Mouse (Mus musculus): ENCODE data around the gene Rpn2.

The Rpn2 gene

DNA sequence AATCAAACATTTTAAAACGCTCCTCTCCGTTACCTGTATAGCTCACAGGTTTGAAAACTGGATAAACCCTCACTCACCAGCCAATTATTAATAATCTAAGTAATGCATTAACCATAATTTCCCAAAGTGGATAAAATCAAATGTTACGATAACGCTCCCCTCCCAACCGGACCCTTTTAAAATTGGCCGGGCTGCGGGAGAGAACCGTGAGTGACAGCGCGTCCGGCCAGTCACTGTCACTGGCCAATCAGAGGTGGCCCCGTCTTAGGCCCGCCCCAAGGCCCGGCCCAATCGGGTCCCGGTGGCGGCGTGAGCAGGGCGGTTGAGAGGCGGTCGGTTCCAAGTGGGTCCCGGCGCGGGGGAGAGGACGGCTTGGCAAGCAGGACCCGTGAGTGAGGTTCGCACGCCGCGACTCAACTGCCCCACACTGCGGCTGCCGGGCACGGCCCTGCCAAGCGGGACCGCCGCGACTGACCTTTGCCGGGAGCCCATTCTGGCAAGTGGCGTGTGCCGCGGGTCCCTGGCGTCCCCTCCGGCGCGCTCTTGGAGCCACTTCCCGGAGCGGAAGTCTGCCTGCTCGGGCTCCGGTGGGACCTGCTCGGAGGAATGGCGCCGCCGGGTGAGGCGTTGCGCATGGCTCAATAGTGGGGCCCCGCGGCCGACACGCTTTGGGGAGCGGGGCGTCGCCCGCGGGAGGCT is at the start of gene Rpn2:
Gene Rpn2, plus strand, starts transcription at position 301 of the 699 bp plus-strand sequence.
- DNase-seq (ENCODE audit: low read depth): peak; percentile 94

DNA sequence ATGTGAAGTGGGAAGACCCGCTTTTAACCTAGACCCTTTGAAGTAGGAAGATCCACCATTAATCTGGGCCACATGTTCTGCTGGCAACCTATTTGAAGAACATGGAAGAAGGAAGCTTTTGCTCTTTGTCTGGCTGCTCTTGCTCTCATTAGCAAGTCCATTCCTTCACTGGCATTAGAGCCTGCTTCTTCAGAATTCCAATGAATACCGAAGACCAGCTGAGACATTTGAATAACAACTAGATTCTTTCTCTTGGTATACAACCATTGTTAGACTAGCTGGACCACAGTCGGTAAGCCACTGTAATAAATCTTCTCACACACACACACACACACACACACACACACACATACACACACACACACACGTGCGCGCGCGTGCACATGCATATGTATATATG is 42.9 kb upstream of the Rpn2 start:
- DNase-seq (ENCODE audit: low read depth): no peak

DNA sequence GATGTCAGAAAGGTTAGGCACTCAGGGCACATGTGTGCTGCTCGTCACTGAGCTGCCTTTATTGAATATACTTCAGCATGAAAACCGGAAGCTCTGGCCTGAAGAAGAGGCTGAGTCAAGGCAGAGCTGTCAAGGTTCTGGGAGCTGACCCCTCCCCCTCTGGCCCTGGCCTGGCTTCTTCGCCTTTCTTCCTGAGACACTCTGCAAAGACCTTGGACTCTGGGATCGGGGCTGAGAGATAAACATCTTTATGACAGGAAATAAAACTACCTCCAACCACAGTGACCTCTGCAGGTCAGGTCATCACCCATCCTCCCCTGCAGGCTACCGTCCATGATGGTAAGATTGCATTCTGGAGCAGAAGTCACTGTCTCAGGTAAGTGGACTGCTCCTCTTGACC is 33.8 kb upstream of the Rpn2 start:
- DNase-seq (ENCODE audit: low read depth): peak; percentile 29

DNA sequence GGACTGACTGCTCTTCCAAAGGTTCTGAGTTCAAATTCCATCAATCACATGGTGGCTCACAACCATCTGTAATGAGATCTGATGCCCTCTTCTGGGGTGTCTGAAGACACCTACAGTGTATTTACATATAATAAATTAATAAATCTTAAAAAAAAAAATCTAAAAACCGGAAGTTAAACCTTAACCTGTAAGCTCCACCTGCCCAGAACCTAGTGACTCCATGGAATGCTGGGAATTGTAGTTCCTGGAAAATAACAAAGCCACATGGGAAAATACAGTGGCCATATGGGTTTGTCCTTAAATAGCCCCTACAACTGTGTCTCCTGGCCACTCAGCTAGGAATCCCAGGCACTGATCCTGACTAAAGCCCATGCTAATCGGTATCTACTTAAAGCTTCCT is 33.2 kb upstream of the Rpn2 start:
- no peak for DNase-seq (ENCODE audit: low read depth)

DNA sequence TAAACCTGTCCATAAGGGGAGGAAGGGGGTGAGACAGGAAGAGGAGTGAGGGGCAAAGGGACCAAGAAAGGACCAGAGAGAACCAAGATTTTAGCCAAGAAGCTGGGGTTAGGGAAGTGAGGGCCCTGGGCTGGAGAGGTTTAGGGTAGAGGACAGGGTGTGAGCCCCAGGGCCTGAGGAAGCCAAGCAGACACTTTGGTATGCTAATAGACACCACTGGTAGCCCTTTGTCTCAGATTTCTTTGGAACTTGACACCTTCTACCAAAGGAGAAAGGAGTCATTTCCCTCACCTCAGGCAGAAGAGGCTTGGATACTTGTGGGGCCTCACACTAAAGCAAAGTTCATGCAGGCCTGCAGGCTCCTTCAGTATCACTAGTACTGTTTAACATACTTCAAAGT is 30.7 kb upstream of the Rpn2 start:
- no peak for DNase-seq (ENCODE audit: low read depth)

DNA sequence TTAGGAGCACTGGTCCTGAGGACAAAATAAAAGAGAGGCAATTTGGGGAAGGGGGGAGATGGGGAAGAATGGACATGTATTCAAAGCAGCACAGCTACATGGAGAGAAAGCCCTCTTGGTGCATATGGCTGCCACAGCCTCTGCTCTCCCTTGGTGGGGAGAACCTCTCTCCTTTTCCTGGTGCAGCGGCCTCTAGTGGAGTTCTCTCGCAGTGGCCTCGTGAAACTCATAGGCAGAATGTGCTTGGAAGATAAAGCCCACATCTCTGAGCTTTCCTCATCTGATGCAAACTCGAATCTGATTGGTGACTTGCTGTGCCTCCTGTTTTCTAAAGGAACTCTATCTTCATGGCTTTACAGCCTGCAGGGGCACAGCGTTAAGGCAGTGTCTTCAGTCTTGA is 19.1 kb upstream of the Rpn2 start:
- peak; percentile 68 for DNase-seq (ENCODE audit: low read depth)

DNA sequence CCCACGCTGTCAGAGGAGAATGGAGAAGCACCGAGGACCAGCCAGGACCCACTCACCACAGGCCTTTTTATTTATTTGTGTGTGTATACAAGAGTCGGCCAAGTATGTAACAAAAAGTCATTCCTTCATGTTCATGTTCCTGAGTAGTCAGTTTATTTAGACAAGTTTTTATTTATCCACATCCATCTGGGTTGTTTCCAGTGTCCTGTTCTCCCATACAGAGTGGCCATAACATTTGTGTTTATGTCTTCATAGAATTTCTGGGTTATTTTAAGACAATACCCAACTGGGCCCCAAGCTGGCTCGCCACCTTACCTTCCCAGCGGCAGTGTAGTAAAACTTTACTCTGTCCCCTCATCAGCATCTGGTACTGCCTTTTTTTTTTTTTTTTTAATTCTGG is 16.9 kb upstream of the Rpn2 start:
- no peak for DNase-seq (ENCODE audit: low read depth)

DNA sequence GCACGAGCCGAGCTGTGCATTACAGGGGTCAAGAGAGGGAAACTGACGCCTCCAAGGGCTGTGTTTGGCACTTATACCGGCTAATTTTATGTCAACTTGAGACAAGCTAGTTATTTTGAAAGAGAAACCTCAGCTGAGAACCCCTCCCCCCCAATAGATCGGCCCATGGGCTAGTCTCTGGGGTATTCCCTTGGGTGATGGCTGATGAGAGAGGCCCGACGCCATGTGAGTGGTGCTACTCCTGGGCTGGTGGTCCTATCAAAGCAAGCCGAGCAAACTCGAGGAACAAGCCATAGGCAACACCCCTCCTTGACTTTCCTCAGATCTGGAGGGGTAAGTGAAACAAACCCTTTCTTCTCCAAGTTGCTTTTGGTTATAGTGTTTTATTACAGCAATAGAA is 16.3 kb upstream of the Rpn2 start:
- DNase-seq (ENCODE audit: low read depth): no peak

DNA sequence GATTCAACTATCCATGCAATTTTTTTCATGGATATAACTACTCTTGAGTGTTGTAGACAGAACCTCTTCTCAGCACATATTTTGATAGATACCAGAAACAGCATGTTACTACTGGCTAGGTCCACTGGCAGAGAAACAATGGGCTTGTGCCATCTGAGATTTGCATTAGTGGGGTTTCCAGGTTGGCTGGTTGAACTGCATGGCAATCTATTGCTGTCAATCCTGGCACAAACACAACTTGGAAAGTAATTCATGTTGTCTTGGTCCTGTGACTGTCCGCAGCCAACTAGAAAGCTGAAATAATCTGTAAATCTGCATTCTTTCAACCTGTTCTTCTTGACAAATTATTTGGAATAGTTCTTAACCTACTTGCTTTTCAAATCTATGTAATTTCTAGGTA is 15.7 kb upstream of the Rpn2 start:
- no peak for DNase-seq (ENCODE audit: low read depth)

DNA sequence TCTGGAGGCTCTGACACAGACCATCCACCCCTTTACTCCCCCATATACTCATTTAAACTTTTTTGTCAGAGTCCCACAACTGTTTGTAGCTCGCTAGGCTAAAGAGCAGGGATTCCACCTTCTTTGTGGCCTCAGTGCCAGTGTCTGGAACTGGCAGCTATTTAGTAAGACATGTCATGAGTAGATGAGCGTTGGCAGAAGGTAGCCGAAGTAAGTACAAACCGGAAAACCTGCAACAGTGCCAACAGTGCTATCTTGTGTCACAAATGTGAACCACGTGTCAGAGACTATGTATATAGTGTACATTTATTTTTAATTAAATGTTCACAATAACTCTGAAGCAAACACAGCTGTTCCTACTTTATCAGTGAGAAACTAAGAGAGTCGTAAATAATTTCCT is 15.0 kb upstream of the Rpn2 start:
- no peak for DNase-seq (ENCODE audit: low read depth)

DNA sequence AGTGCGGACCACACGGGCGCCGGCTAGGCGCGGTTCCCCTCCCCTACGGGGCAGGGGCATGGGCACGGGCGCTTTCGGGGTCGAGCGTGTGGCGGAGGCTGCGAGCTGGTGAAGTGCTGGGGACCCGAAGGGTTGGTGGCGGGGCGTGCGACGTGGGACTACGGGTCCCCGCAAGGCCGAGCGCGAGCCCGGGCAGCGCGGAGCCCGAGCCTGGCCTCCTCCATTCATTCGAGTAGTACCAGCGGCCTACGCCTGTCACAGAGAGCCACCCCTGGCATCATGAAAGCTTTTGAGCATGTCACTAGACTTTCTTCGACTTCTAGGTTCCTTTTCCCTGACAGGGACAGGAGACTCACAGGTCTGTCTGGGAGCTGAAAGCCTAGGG is 591 bp downstream of the Rpn2 start, which contains the start of gene Mroh8:
Gene Mroh8, minus strand, starts transcription at position 134 of the 385 bp plus-strand sequence.
- DNase-seq (ENCODE audit: low read depth): peak; percentile 67

DNA sequence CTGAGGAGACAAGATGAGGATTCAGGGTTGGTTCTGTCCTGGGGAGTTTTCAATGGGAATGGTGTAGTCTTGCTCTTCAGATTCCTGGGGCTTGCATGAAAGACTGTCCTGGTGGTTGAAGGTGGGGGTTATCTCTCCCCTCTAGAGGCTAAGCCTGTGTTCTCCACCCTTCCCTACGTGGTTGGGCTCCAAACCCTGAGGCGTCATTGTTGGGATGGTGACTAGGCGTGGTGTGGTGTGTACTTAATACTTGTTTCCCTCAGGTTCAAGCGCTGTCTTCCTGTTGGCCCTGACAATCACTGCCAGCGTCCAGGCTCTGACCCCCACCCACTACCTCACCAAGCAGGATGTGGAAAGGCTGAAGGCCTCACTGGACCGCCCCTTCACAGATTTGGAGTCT is 4.5 kb downstream of the Rpn2 start:
- no peak for DNase-seq (ENCODE audit: low read depth)

DNA sequence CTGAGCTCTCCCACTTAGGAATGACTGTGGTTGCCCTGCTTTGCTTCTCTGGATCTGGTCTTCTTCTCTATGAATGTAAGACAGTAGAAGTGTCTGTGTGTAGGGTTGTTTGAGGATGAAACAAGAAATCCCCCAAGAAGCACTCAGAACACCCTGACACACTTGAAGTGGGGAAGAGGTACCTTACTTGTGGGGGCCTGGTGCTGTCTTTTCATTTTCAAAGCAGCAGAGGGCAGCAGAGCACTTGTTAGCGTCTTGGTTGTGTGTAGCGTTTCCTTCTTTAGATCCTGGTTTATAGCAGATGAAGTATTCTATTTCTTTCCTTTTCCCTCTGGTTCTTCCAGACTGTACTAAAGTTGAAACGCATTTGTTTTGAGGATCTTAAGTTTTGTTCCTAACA is 8.7 kb downstream of the Rpn2 start:
- peak; percentile 67 for DNase-seq (ENCODE audit: low read depth)

DNA sequence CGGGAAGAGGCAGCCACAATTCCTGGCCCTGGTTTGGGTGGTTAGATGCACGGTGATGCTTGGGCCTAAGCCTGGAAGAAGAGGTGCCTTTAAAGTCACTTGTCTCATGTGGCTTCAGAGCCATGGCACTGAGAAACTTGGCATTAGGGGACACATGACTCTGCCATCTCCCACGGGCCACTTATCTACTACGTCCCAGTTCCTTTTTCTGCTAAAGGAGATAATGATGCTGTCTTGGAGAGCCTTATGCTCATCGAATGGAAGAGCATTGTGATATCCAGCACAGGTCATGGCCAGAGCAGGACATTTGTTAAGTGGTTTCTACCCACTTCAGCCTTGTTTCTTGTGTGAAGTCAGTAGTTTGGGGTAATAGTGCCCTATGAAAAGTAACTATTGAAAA is 10.2 kb downstream of the Rpn2 start:
- DNase-seq (ENCODE audit: low read depth): no peak

DNA sequence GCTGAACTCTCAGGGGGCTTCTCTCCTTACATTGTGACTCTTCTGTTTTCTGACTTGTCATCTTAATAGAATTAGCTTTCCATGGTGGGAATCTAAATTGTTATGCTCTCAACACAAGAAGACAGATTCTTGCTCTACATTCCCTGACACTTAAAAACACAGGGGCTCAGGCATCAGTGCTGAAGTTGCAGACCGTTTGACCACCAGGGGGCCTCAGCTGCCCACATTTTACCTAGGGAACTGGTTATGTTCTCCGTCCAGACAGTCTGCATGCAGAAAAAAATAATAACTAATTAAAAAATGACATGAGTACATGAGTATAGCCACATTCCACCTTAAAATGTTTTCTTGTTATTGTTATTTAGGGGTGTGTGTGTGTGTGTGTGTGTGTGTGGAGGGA is 13.3 kb downstream of the Rpn2 start:
- peak; percentile 67 for DNase-seq (ENCODE audit: low read depth)

DNA sequence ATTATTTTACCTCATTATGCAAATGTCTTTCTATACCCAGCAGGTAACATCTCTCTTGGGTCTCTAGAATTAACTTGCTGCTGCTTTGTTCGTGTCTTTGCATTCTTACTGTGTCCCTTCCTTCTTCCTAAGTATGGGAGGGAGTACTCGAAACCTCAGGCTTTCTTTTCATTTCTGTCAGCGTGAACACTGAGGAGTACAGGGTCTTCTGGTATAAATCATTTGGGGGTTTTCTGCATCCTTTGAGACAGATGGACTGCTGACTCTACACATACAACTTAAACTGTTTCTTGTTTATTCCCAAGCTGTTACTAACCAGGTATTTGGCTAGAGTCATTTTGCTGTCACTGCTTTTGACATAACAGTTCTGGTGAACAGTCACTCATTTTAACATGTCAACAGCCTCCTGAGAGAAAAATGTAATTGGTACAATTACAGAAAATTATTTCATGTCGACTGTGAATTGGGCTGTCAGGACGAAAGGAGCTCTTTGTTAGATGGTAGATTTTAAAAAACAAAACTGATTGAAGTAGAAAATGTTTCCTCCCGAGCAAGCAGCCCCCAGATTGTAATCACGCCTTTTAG is 17.4 kb downstream of the Rpn2 start:
- no peak for DNase-seq (ENCODE audit: low read depth)

DNA sequence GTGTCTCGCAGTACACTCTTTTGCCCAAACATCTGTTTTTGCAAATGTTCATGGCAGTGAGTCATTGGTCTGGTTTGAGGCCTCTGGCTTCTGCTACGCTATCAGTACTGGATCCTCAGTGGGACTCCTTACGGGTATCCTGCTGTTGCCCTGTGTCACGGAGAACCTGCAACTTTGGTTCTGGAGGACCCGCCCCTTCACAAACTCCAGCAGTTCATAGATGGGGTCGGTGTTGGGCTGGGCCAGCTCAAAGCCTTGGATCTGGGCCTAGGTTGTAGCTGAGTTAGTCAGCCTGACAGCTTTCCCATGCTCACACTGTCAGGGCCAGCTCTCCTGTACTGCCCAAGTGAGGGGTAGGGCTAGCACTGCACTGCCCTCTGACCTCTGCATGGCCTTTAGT is 21.2 kb downstream of the Rpn2 start:
- no peak for DNase-seq (ENCODE audit: low read depth)

DNA sequence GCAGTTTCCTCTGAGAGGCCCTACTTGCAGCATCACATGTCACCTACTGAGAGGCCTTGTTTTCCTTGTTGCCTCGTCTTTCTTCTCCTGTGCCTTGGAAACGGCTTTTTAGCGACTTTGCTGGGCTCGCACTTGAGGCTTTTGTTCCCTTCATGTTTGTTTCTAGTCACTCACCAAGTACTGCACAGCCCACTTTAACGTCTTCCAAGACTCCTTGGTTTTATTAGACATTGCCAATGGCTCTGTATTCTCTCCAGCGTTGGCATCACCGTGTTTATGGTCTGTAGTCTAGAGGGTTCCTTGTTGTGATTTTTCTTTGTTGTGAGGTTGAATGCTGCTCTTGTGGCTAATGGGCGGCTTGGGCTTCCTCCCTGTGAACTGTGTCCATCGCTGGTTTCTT is 24.3 kb downstream of the Rpn2 start:
- no peak for DNase-seq (ENCODE audit: low read depth)

DNA sequence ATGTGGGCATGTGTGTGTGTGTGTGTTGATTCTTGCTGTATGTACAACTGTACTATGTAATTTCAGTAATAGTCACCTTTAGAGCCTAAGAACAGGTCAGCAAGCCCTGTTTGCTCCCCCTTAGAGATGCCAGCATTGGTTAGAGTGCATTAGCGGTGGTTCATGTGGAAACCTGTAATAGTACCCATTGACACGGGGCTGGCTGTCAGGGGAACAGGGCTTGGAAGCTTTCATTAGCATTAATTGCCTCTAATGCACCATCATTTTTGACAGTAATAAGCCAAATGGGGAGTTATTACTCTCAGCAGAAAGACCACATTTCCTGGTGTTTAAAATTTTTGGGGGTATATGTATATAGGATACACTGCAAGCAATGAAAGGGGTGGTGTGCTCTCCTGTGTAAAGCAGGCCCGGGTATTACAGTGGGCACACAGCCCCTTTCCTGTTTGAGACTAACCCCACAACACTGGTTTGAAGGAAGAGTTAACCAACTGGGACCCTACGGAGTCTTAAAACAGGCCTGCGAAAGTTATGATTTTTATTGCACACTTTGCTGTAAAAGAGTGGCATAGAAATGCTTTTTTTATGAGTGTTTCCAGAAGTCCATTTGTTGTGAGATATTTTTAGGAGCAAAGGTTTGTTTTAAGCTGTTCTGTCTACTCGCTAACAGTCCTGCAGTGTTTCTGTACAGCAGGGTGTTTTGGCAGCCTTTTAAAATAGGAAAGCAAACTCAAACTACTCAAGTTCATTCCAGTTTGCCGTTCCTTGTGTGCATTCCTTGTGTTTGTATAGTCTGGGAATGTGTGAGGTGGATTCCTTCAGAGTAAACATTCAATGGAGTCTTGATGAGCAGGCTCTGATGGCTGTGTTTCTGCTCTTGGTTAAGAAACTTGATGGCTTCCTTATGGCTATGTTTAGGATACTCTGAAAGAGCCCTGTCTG is 27.5 kb downstream of the Rpn2 start:
- DNase-seq (ENCODE audit: low read depth): no peak

DNA sequence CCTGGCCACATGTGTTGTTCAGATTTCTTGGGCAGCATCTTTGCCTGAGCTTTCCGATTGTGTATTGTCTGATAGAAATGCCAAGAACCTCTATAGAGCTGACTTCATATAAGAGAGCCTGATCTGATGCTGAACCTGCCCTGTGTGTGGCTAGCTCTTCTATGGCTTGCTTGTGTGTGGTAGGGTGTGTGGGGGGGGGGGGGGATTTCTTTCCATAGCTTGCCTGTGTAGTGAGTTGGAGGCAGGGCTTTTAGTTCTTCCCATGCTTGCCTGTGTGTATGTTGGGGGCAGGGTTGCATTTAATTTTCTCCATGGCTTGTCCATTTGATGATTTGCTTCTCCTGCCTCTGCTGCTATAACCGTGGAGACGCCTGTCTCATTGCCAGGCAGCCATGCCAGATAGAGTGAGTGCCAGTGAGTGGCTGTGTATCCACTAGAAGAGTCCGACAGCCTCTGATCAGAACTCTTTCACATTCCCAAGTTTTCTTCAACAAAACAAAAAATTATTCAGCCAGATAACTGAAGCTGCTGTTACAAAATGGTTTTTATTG is 29.0 kb downstream of the Rpn2 start:
- DNase-seq (ENCODE audit: low read depth): no peak

DNA sequence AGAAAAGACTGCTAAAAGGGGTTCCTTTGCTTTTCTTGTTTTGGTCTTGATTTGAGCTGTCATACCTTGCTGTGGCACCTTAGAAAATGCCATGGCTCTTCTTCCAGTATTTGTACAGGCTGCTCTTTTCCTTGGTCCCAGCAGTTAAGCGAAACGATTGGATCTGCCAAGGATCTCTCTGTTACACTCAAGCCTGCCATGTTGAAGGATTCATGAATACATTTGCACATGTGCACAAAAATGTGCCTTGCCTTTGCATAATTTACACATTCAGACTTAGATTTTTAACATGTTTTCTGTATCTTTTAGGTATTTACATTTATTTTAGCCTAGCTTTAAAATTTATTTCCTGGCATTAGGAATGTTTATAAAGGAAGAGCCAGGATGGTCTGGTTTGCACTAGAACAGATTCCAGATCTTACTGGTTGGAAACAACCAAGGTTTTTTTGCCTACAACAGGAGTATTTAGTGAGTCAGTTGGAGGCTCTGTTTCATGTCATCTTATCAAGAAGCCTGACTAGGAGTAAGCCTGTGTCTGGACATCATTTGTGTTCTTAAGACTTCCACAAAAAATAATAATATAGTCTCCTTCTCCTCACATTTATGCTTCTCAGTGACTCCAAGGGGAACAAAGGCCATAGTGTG is 29.6 kb downstream of the Rpn2 start:
- DNase-seq (ENCODE audit: low read depth): no peak

DNA sequence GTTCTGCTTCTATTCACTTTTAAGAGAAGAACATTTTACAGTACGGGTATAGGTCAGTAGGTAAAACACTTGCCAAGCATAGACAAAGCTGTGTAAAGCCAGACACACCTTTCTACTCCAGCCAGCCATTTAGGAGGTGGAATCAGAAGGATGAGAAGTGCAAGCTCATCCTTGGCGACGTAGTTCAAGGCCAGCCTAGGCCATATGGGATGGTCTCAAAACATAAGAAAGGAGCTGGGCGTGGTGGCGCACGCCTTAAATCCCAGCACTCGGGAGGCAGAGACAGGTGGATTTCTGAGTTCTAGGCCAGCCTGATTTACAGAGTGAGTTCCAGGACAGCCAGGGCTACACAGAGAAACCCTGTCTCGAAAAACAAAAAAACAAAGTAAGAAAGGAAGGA is 30.8 kb downstream of the Rpn2 start:
- DNase-seq (ENCODE audit: low read depth): no peak

Data from 416B (cell line).